Mouse (Mus musculus) spleen, postnatal 4 days (tissue): ENCODE data around the gene Gm49369.
"Not testable (repeated sequence)": the region's sequence is repeated elsewhere in the genome, so short reads cannot be mapped to it uniquely, and the experiment has no call there.

Experiments
- DNase-seq, 2 experiments: peaks; one replicate each; pipeline ENCODE4 v3.0.0; 2022; ENCODE audit warnings: low spot score in 2 of 2

Gm49369 gene

DNA sequence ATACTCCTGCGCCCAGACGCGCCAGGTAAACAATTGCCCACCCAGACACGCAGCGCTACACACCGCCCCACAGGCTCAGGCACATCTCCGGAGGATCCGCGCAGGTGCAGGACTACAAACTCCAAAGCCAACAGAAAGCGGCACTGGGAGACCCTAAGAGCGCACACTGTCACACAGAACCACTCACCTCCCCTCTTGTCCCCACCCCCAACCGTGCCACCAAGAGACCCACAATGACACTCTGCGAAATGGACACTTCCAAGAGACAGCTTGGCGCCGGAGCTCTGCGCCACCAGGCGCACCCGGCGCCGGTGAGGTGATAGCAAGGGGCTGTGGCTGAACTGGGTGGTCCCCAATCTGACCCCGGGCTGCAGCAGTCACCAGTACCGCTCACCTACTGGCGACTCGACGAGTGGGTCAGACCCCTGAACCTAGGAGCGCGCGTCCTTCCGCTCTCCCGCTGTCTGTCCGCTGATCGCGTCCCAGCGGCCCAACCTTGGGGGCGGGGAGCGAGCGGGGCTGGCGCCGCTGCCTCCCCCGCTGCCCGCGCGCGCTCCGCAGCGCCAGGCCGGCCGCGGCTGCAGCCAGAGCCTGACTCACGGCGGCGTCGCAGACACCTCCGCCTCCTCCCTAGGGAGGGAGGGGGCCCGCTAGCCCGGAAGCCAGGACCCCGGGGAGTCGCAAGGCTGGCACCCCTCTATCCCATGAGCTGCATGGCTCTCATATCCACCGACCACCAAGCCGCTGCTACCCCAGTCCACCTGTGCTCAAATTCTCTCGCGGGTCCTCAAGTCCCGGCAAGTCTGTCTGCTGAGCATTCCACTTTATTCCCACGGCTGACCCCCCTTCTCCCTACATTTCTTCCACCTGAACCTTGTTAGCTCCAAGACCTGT, 10.5 kb downstream of the Gm49369 start:
- DNase-seq, result peak in 1 of 2 experiments; percentile 66

DNA sequence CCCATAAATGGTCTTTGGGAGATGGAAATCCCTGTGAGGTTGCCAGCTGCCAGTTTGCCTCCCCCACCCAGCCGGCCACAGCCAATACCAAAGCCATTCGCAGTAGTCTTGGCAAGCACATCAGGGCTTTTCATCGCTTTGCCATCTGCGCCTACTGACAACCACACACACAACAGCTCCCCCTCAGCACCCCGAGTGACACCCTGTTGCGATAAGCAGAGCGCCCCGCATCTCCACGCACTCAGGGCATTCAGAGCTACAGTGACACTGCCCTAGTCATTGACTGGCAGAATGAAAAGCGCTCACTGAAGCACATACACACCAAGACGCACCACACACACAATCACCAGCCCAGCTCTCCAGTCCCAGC, 11.1 kb downstream of the Gm49369 start:
- no peak for DNase-seq

DNA sequence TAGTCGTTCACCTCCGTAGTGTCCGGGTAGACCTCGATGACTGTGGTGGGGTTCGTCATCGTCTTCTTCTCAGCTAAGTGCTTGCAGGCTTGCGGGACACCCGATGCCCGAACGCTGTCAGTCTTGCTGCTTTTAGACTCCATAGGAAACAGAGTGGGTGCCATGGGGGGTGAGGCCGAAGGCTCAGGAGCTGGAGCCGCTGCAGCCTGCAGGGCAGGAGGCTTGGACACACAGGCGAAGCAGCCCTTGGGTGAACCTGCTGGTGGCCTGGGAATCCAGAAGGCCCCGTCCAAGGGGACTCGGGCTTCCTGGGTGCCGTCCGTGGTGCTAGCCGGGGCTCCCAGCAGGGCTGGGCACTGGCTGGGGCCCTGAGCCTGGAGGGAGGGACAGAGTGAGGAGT, 11.5 kb downstream of the Gm49369 start:
- DNase-seq, result no peak

DNA sequence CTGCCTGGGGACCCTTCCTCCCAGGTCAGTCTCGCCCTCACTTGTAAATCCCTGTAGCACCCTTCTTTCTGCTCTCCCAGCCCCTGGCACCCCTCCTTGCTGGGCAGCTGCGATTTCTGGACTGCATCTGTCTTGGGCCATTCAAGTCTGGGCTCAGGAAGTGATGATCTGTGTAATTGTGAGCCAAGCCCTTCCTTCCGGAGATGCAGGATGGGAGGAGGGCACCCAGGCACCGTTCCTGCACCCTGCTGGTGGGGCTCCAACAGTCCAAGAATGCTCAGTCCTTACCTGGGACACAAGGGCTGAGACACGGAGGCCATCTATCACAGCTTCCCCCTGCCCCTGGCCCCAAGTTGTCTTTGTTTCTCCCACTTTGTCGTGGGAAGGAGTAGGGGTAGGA, 12.6 kb downstream of the Gm49369 start:
- DNase-seq, result no peak

DNA sequence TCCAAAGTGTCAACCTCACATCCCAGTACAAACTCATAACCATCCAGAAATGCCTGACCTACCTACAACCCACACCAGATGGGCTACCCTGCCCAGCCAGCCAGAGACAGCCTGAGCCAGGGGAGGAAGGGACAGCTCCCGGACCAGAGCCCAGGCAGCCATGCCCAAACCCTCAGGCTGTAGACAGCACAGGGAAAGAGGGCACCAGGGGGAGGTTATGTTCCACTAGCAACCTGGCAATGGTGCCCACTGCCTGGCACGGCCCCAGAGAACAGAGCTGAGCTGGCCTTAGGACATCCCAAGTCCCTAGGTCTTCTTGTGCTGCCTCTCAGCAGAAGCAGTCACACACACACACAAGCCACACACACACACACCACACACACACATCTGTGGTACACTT, 13.6 kb downstream of the Gm49369 start:
- peak in 1 of 2 experiments; percentile 62 for DNase-seq

DNA sequence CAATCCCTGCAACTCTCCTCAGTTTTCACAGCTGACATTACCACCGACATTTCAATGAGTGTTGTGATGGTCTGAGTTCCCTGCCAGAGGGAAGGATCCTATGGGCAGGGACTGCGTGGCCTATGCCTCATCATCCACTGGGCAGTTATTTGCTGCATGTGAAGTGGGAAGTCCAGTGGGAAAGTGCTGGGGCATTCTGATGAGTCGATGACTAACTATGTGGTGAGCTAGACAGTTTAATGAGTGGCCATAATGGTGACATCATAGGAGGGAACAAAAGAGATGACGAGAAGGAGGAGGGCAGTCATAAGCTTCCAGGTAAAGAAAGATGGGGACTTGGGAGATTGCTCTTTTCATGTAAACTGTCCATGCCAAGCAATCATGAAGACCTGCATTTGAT, 19.4 kb downstream of the Gm49369 start:
- DNase-seq, result no peak

DNA sequence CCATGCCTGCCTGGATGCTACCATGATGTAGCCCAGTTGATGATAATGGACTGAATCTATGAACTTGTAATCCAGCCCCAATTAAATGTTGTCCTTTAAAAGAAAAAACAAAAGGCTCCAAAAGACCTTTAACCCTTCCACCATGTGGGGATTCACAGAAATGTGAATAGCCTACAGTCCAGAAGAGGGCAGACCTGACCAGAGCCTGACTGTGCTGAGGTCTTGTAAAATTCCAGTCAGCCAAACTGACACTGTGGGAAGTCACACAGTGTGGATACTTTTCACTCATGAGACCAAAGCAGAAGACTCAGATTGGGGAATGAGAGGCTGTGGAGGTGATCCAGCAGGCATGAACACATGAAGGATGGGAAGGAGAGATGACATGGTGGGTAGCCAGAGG, 21.7 kb downstream of the Gm49369 start:
- DNase-seq, result no peak

DNA sequence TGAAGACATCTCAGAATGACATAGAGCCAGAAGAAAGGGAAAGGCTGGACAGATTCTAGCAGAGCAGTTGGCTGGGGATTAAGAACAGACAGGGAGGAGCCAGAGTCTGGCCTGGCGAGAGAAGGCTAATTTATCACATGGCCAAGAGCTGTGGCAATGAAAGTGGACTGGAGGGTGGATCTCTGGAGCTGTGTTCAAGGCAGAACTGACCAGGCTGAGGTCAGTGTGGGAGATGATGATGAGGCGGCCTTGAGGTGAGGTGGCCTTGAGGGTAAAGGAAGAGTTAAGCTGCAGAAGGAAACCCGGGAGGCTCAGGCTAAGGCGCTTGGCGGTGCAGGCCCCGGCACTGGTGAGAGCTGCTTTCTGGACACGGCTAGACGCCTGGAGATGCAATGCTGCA, 23.3 kb downstream of the Gm49369 start:
- no peak for DNase-seq

DNA sequence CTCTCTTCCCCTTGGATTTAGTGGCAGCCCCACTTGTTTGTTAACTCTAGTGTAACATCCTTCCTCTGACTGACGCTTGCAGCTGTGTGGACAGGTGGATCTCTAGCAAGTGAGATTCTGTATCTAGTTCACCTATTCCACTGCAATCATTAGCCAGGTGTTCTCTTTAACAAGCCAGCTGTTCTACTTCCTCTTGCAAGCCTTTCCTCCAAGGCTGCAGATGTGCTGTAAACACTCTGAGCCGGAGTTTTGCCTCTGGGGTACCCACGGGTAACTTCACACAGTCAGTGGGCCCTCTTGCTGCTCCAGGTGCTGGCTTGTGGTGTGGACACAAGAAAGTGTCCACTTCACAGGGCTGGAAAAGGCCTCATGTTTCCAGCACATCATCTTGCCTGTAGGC, 24.9 kb downstream of the Gm49369 start:
- no peak for DNase-seq

DNA sequence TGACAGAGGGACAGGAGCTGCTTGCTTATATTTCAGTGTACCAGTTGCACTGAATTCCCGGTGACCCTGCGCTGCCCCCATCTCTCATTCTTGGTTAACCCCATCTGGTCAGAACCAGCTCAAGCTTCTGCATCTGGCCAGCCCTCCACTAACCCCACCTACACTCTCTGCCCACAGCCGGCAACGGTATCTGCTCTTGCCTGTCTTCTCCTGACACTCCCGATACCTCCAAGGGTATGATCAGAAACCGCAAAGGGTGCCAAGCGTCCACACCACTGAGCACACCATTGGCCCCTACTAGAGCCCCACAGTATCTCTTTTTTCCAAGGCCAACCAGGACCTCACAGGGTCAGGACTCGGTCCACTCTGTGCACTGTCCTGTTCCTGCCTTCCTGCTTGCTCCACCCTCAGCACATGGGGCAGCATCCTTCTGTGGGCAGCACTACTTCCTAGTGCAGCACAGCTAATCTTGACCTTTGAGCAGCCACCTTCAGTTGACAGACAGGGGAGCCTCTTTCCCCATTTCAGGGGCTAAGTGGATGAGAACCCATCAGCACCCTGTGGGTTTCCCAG, 27.7 kb downstream of the Gm49369 start:
- DNase-seq, result peak in 1 of 2 experiments; percentile 51

DNA sequence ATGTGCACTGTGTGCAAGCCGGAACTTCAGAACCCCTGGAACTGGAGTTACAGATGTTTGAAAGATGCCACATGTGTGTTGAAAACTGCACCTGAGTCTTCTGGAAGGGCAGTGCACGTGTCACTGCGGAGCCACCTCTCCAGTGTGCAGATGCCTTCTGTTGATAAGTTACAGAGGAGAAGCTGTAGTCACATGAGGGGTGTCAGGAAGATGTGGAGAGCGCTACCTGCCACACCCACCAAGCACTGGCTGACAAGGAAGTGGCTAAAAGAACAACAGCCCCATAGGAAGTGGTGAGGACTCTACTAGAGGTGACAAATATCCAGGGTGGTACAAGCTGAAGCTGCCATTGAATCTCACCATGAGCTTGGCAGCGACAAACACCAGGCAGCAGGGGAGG, 28.6 kb downstream of the Gm49369 start:
- no peak for DNase-seq

DNA sequence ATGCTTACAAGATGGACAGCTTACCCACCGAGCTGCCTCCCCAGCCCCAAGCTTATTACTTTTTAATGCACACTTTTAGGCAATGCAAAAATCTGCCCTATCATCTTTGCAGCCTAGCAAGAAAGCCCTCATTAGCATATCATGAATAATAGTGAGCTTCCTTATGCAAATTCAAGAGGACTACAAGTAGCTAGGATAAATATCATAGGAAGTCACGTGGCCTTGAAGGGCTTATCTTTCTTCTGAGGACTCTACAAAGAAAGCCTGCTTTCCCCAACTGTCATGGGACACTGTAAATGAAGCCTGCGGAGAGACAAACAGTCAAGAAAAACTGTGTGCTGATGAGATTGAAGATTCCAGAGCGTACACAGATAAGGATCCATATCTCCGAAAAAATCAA, 30.9 kb downstream of the Gm49369 start:
- no peak for DNase-seq

DNA sequence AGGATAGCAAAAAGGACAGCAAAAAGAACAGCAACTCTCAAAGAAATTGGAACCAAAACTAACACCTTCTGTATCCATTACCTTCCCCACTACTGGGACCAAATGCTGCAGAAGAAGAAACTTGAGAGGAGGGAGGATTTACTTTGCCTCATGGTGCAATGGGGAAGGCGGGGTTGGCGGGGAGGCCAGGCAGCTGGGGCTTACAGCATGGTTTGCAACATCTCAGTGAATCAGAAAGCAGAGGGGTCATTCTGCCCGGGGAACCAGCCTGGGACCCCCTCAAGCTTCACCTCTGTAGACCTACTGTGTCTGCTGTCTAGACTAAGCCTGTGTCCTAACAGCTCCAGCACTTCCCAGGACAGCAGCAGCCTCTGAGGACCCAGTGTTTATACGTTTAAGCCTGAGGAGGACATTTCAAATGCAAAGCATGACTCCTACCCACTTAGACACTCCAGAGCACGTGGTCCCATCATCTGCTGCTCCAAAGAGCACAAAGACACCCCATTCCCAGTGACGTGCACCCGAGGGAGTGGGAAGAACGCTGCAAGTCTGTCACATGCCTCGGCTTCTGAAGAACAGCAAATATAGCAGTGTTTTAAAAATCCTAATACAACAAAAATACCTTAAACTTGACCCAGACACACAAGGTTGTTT, 33.0 kb downstream of the Gm49369 start:
- no peak for DNase-seq

DNA sequence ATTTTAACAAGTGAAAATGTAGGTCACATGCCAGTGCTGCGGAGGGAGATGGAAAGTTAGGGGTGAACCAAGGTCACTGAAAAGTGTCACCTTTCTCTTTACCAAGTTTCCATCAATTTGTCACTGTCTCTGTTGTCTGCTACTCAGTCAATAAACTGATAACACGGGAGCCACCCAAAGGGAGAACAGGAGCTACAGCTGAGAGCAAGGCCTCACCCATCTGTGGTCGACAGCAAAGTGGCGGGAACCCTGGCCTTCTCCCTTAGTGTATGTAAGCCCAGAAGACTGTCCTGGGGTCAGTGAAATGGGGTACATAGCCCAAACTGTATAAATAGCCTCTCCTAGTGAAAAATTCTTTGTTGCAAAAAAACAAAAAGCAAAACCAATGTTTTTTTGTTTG, 34.9 kb downstream of the Gm49369 start:
- DNase-seq, result no peak

DNA sequence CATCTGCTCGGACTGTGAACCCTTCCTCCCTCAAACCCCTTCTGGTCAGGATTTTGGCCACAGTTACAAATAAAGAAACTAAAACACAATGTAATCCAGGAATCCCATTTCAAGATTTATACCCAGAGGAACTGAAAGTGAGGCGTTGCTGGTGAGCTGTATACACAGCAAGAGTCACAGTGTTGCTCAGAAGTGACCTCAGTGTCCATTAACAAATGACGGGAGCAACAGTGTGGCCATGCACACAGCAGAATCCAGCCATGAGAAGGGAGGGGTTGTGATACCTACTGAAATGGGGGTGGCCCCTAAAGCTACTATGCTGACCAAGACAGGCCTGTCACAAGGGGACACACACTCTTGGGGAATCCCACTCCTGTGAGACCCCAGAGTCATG, 40.2 kb downstream of the Gm49369 start:
- DNase-seq, result no peak

DNA sequence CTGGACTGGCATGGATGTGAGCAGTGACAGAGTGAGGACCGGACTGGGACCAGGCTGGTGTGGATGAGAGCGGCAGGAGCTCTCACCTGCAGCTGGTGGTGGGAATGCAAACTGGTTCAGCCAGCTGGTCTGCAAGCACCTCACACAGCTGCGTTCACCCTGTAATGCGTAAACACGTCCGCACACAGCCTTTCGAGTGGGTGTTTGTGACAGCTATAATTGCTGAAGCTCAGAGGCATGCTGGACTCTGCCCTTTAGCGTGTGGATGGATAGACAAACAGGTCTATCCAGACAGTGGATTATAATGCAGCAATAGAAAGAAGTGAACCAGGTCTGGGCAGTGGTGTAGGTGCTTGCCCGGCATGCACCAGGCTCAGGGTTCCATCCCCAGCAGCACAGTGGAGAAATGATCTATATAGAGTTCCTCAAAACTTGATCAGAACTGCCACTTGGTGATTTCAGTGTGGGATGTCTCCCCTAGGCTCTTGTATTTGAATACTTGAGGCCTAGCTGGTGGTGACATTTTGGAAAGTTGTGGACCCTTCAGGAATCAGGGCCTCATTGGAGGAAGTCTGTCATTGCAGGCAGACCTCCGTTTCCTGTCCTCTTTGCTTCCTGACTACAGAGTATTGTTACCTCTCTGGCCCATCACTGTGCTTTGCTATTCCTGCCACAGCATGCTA, 40.8 kb downstream of the Gm49369 start:
- no peak for DNase-seq

DNA sequence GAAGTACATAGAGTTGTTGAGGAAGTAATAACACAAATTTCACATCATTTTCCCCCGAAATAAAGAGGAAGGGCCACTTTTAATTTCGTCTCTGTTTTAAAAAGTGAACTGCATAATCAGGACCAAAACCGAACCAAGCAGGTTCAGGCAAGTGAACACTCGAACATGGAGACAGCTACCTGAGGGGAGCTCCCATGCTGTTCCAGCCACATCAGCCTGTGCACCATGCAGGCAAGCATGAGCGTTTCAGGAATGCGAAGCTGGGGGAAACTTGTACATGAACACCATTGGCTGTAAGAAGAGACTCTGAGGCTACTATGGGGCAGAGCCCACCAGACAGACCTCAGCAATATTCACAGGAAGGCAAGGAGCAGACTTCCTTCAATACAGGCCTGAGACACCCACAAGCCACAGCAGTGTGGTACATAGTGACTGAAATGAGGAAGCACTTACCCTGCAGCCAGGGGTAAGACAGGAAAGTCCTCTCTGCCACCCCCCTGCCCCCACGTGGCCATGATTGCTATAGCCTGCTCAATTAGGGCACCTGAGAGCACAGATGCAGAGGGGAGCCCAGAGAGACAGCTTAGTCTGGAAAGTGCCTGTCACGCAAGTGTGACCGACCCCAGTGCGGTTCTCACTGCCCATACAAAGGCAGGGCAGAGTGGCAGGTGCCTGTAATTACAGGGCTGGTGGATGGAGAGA, 42.0 kb downstream of the Gm49369 start:
- peak; percentile 63 to 76 for DNase-seq

DNA sequence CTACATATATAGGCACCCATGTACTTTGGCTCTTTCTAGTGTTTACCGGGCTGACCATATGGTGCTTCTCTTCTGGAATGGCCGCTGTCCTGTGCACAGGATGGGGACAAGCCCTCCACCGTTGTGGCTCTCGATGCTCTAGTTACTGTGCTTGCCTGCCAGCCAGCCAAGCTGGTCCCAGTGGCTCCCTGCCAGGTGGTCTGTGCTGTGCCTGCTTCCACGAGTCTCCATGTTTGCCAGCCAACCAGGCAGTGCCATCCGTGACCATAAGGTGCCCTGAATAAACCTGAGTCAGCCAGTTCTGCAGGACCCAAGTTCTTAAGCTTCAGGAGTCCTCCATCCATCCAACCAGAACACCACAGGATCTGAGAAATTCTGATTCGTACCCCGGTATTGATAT, 47.3 kb downstream of the Gm49369 start:
- no peak for DNase-seq

DNA sequence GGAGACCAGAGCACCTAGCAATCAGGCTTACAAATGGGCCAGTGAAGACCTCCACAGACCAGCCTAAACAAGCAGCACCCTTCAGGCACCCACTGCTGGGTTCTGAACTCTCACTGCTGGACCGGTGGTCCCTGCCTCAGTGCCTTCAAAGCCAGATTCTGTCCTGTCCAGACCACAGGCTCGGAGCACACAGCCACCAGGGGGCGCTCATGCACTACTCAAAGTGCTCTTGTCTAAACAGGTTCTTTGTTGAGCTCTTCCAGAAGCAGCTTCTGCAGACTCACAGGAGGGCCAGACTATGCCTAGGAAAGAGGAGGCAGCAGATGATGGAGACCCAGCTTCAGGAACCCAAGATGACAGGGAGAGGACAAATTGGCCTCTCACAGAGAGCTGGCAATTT, 48.2 kb downstream of the Gm49369 start:
- DNase-seq, result peak; percentile 83 to 96

DNA sequence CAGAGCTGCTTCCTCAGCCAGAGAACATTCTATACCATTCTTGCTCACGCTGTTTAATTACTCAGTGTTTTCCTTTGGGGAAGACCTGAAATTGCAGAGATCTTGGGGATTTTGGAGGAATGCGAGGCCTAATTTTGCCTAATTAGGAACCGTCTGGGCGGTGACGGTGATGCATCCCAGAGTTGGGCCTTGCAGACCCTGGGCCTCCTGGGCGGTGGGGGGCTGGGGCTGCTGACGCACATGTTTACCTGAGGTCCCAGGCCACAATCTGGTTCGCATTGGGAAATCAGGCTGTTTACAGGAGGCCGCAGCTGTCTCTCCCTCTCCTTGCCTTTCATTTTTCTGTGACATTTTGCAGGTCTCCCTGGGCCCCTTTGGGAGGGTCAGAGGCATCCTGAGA, 49.7 kb downstream of the Gm49369 start:
- not testable (repeated sequence) for DNase-seq

DNA sequence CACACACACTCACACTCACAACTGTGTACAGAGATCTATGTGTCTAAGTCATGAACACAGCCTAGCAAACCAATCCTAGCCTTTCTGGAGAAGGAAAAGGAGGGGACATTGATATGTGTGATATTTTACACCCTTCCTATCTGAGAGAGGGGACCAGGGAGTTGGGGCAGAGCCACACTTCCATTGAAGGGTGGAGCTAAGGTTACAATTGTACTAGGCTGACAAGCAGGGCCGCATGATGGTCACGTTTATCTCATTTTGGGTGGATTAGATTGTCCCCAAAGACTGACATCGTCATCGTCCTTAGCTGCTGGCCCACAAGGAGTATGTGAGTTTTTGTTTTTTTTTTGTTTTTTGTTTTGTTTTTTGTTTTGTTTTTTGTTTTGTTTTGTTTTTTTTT, 51.2 kb downstream of the Gm49369 start:
- no peak for DNase-seq

DNA sequence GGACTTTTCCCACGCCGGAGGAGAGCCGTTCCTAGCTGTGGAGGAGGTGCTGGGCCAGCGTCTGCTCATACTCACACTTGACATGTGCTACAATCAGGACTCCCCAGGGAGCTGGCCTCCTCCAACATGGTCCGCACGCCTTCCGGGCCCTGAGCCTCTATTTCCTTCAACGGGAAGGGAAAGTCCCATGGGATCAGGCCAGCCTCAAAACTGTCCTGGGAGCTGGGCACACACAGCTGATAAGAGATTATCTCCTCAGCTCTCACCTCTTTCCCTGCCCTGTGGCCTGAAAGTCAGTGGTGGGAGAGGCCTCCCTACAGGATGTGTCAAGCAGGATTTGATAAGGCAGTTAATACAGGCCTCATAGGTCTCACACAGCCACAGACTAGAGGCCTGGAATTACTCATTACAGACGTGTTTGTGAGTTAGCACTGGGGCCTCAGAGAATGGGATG, 52.2 kb downstream of the Gm49369 start:
- no peak for DNase-seq
